Mouse (Mus musculus) MEL (cell line): Measurements from ENCODE around the gene Psd4. TPM values are rescaled to one million over a fixed set of nuclear protein-coding genes. Genes with fewer than 3 reads are reported as not detected.

ENCODE experiments used
- DNase-seq: peaks from one replicate; pipeline ENCODE4 v3.0.0; 2011; ENCODE audit warnings: low read depth, low spot score
- H3K27ac ChIP-seq: 2 replicates; pipeline ENCODE4 v1.5.1; 2012; ENCODE audit warnings: low read depth, mild to moderate bottlenecking, control low read depth, low read length, moderate library complexity; ENCODE audit not compliant: control insufficient read depth
- H3K27me3 ChIP-seq, 2 experiments: fragments of 150-350 bp in 1 of 2; sonication (generic) in 1 of 2; 2 replicates each; pipeline ENCODE4 v1.6.1; 2012; ENCODE audit warnings: low read length in 2 of 2, mild to moderate bottlenecking in 2 of 2, improper control_type of control experiment in 1 of 2, moderate library complexity in 1 of 2; ENCODE audit not compliant: insufficient read depth in 2 of 2, control insufficient read depth in 1 of 2
- H3K36me3 ChIP-seq, 2 experiments: 2 replicates each; pipeline ENCODE4 v1.6.1; 2012 to 2014; ENCODE audit warnings: low read length in 2 of 2, improper control_type of control experiment in 1 of 2, inconsistent platforms in 1 of 2, mild to moderate bottlenecking in 1 of 2; ENCODE audit not compliant: insufficient read depth in 2 of 2, control insufficient read depth in 1 of 2
- H3K4me1 ChIP-seq, 2 experiments: fragments of 150-350 bp in 1 of 2; sonication (generic) in 1 of 2; 2 replicates each; pipeline ENCODE4 v1.6.1; 2012; ENCODE audit warnings: low read length in 2 of 2, improper control_type of control experiment in 1 of 2, mild to moderate bottlenecking in 1 of 2; ENCODE audit not compliant: insufficient read depth in 2 of 2, control insufficient read depth in 1 of 2
- H3K4me3 ChIP-seq, 2 experiments: fragments of 150-350 bp in 1 of 2; sonication (generic) in 1 of 2; 2 replicates each; pipeline ENCODE4 v1.5.1; 2012; ENCODE audit warnings: low read depth in 2 of 2, low read length in 2 of 2, mild to moderate bottlenecking in 2 of 2, moderate library complexity in 2 of 2, control low read depth in 1 of 2, improper control_type of control experiment in 1 of 2; ENCODE audit not compliant: control insufficient read depth in 1 of 2, insufficient read depth in 1 of 2
- H3K79me2 ChIP-seq: 2 replicates; pipeline ENCODE4 v1.6.1; 2012; ENCODE audit warnings: mild to moderate bottlenecking, low read length, moderate library complexity; ENCODE audit not compliant: control insufficient read depth, poor library complexity, insufficient read depth
- H3K9ac ChIP-seq: 2 replicates; pipeline ENCODE4 v1.6.1; 2012; ENCODE audit warnings: low read depth, mild to moderate bottlenecking, control low read depth, low read length, moderate library complexity; ENCODE audit not compliant: control insufficient read depth, poor library complexity, severe bottlenecking
- H3K9me3 ChIP-seq: fragments of 150-350 bp; sonication (generic); replicated peaks from 2 replicates; pipeline ENCODE4 v1.6.1; 2012; ENCODE audit warnings: mild to moderate bottlenecking, low read length, improper control_type of control experiment, moderate library complexity; ENCODE audit not compliant: insufficient read depth
- BHLHE40 ChIP-seq: IDR thresholded peaks from 2 replicates; pipeline ENCODE4 v1.6.1; 2012; ENCODE audit warnings: low read depth, mild to moderate bottlenecking, inconsistent platforms, low read length, improper control_type of control experiment, borderline replicate concordance
- CHD1 ChIP-seq: IDR thresholded peaks from 2 replicates; pipeline ENCODE4 v1.6.1; 2012; ENCODE audit warnings: low read depth, mild to moderate bottlenecking, inconsistent platforms, low read length, improper control_type of control experiment
- E2F4 ChIP-seq: IDR thresholded peaks from 2 replicates; pipeline ENCODE4 v1.6.1; 2011; ENCODE audit warnings: low read depth, low read length, improper control_type of control experiment, borderline replicate concordance
- EP300 ChIP-seq, 2 experiments: IDR thresholded peaks; 2 replicates each; pipeline ENCODE4 v1.6.1; 2011; ENCODE audit warnings: improper control_type of control experiment in 2 of 2, low read length in 2 of 2, low read depth in 1 of 2, mild to moderate bottlenecking in 1 of 2
- MAFK ChIP-seq: IDR thresholded peaks from 2 replicates; pipeline ENCODE4 v1.6.1; 2011; ENCODE audit warnings: low read depth, mild to moderate bottlenecking, low read length, improper control_type of control experiment, borderline replicate concordance
- MAX ChIP-seq: IDR thresholded peaks from 2 replicates; pipeline ENCODE4 v1.6.1; 2011; ENCODE audit warnings: low read length, improper control_type of control experiment
- MYB ChIP-seq: IDR thresholded peaks from 2 replicates; pipeline ENCODE4 v1.6.1; 2011; ENCODE audit warnings: mild to moderate bottlenecking, low read depth, low read length, improper control_type of control experiment
- NRF1 ChIP-seq: IDR thresholded peaks from 2 replicates; pipeline ENCODE4 v1.6.1; 2014; ENCODE audit warnings: low read depth, mild to moderate bottlenecking, inconsistent platforms, low read length, improper control_type of control experiment, moderate library complexity; ENCODE audit not compliant: poor library complexity, insufficient read depth, severe bottlenecking
- POLR2A ChIP-seq, 2 experiments: IDR thresholded peaks; 2 replicates each; pipeline ENCODE4 v1.6.1; 2011 to 2012; ENCODE audit warnings: low read length in 2 of 2, mild to moderate bottlenecking in 2 of 2, control low read depth in 1 of 2, improper control_type of control experiment in 1 of 2, low read depth in 1 of 2, moderate library complexity in 1 of 2; ENCODE audit not compliant: control insufficient read depth in 1 of 2, insufficient read depth in 1 of 2, poor library complexity in 1 of 2
- POLR2AphosphoS5 ChIP-seq: IDR thresholded peaks from 2 replicates; pipeline ENCODE4 v1.6.1; 2012; ENCODE audit warnings: low read depth, borderline replicate concordance, mild to moderate bottlenecking, inconsistent platforms, low read length, moderate library complexity, mixed read lengths
- TAL1 ChIP-seq: IDR thresholded peaks from 2 replicates; pipeline ENCODE4 v1.6.1; 2012; ENCODE audit warnings: mild to moderate bottlenecking, inconsistent platforms, low read length, moderate library complexity, mixed read lengths
- TCF12 ChIP-seq: IDR thresholded peaks from 2 replicates; pipeline ENCODE4 v1.6.1; 2014; ENCODE audit warnings: low read depth, mild to moderate bottlenecking, inconsistent platforms, low read length, improper control_type of control experiment, moderate library complexity
- UBTF ChIP-seq: IDR thresholded peaks from 2 replicates; pipeline ENCODE4 v1.6.1; 2012; ENCODE audit warnings: low read depth, mild to moderate bottlenecking, inconsistent platforms, low read length, improper control_type of control experiment, moderate library complexity, borderline replicate concordance; ENCODE audit not compliant: insufficient read depth
- ZC3H11A ChIP-seq: IDR thresholded peaks from 2 replicates; pipeline ENCODE4 v1.6.1; 2012; ENCODE audit warnings: low read depth, mild to moderate bottlenecking, inconsistent platforms, low read length, improper control_type of control experiment
- ZKSCAN1 ChIP-seq: IDR thresholded peaks from 2 replicates; pipeline ENCODE4 v1.6.1; 2012; ENCODE audit warnings: low read depth, mild to moderate bottlenecking, inconsistent platforms, low read length, improper control_type of control experiment, moderate library complexity
- polyA plus RNA-seq, 2 experiments: library from polyadenylated mRNA; stranded (reverse) in 1 of 2; unstranded in 1 of 2; fragments of >175 nt in 1 of 2; fragments of >200 nt in 1 of 2; gene quantifications; 2 replicates each; pipeline versions ENCODE4 v1.2.1 to v1.2.4; 2012; ENCODE audit warnings: low replicate concordance in 2 of 2, low read depth in 1 of 2; ENCODE audit not compliant: insufficient read length in 2 of 2, insufficient read depth in 1 of 2, missing spikeins in 1 of 2
- total RNA-seq: library from RNA; depleted of rRNA; stranded (reverse); fragments of 300-350 nt; gene quantifications from 2 replicates; pipeline ENCODE4 v1.2.3, GENCODE M21; 2012

Gene Psd4
- total and polyA plus RNA-seq, 3 experiments: 0.11 TPM; not detected in 2

DNA sequence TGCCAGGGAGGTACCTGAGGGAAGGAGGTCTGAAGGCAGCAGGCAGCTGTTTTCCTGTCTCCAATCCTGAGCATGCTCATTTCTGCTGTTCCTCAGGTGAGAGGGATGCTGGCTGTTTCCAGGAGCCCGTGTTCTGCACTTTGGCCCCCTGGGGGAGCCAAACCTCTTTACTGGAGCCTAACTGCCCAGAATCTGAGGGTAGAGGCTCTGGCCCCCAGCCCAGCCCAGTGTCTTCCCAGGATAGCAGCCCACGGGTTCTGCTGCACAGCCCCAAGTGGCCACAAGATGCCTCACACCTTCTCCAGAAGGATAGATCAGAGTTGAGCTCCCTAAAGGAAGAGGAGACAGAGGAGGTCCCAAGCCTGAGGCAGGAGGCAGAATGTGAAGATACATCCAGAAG, 29.7 kb downstream of the Psd4 start:
- H3K27ac ChIP-seq: no peak overlapping the region
- H3K79me2 ChIP-seq: no peaks in the 10 kb centered on the region
- H3K9ac ChIP-seq: no peak overlapping the region
- H3K4me3 ChIP-seq: no peak overlapping the region
- no peaks in the 10 kb centered on the region for H3K4me1 ChIP-seq
- TF ChIP-seq E2F4: no peak
- no peak for TF ChIP-seq BHLHE40
- TF ChIP-seq MAFK: no peak
- TF ChIP-seq UBTF: no peak
- TF ChIP-seq ZKSCAN1: no peak
- TF ChIP-seq POLR2A (IDR thresholded peaks at IDR 0.05; ENCODE audit: control insufficient read depth in 1 of 2, insufficient read depth in 1 of 2, low read depth in 1 of 2, low read length in 2 of 2, poor library complexity in 1 of 2): no peak
- no peak for TF ChIP-seq CHD1
- no peak for TF ChIP-seq EP300 (IDR thresholded peaks at IDR 0.05; ENCODE audit: low read depth in 1 of 2, low read length in 2 of 2)
- TF ChIP-seq, all 39 proteins: peak for 0
- H3K27me3 ChIP-seq: no peaks in the 10 kb centered on the region; a peak in 1 of 4 replicates
- no peak for DNase-seq
- no peaks in the 10 kb centered on the region for H3K9me3 ChIP-seq
- no peaks in the 10 kb centered on the region for H3K36me3 ChIP-seq

DNA sequence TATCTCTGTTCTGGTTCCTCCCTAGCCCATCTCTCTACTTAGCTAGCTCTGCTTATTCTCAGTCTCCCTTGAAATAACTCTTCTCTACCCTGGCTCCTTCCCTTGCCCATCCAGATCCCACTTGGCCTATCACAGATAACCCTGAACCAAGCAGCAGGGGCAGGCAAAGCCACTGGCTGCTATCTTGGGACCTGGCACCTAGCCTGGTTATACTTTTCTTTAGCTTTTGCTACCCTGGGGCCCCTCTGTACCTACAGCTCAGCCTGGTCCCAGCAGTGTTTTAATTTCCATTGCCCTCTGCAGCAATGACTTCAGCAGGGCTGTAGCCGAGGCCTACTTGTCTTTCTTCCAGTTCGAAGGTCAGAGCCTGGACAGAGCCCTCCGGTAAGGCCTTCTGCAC, 33.3 kb downstream of the Psd4 start:
- H3K9me3 ChIP-seq: no peaks in the 10 kb centered on the region
- TF ChIP-seq CHD1 (no peak), ZC3H11A (no peak), NRF1 (no peak), POLR2A (IDR thresholded peaks at IDR 0.05; ENCODE audit: control insufficient read depth in 1 of 2, insufficient read depth in 1 of 2, low read depth in 1 of 2, low read length in 2 of 2, poor library complexity in 1 of 2) (no peak), POLR2AphosphoS5 (no peak), MYB (no peak), UBTF (no peak), TAL1 (no peak), TCF12 (no peak), EP300 (IDR thresholded peaks at IDR 0.05; ENCODE audit: low read depth in 1 of 2, low read length in 2 of 2) (no peak), MAX (no peak)
- TF ChIP-seq, all 39 proteins: peak for 0
- Histone ChIP-seq H3K4me3 (no peak overlapping the region), H3K9ac (no peak overlapping the region), H3K27ac (no peak overlapping the region), H3K27me3 (no peaks in the 10 kb centered on the region), H3K4me1 (no peaks in the 10 kb centered on the region), H3K79me2 (no peaks in the 10 kb centered on the region), H3K36me3 (no peaks in the 10 kb centered on the region)
- DNase-seq: no peak
